Mouse (Mus musculus): Measurements from ENCODE around the gene Tanc2. TPM values are rescaled to one million over a fixed set of nuclear protein-coding genes. Genes with fewer than 3 reads are reported as not detected.

Tanc2 gene
- polyA plus RNA-seq, 1 experiment, result 0.03 TPM

GRCm38 (mm10) chr11:105978232-105978631 is 388.4 kb downstream of the Tanc2 start:
- Histone ChIP-seq H3K36me3 (ENCODE audit: control insufficient read depth) (no peaks in the 10 kb centered on the region), H3K4me1 (ENCODE audit: control insufficient read depth) (no peaks in the 10 kb centered on the region), H3K9me3 (ENCODE audit: control insufficient read depth, low read length) (no peaks in the 10 kb centered on the region), H3K4me3 (replicated peaks) (no peak overlapping the region), H3K27me3 (ENCODE audit: control insufficient read depth) (no peaks in the 10 kb centered on the region; the same call in 1 of the 2 replicates)
- TF ChIP-seq TAL1 (IDR thresholded peaks at IDR 0.05; ENCODE audit: low read length) (no peak), GATA1 (IDR thresholded peaks at IDR 0.05; ENCODE audit: low read length) (no peak)

GRCm38 (mm10) chr11:105978634-105979033 is 388.8 kb downstream of the Tanc2 start:
- Histone ChIP-seq H3K9me3 (ENCODE audit: control insufficient read depth, low read length) (no peaks in the 10 kb centered on the region), H3K4me1 (ENCODE audit: control insufficient read depth) (no peaks in the 10 kb centered on the region), H3K36me3 (ENCODE audit: control insufficient read depth) (no peaks in the 10 kb centered on the region), H3K27me3 (ENCODE audit: control insufficient read depth) (no peaks in the 10 kb centered on the region; the same call in 1 of the 2 replicates), H3K4me3 (replicated peaks) (no peak overlapping the region)
- no peak for TF ChIP-seq GATA1 (IDR thresholded peaks at IDR 0.05; ENCODE audit: low read length)
- no peak for TF ChIP-seq TAL1 (IDR thresholded peaks at IDR 0.05; ENCODE audit: low read length)

Other genes starting within 250 kb of the Tanc2 start
- not detected in 2 replicates for gene March10, start 133.3 kb upstream of the Tanc2 start, polyA plus RNA-seq (2012)

Data from erythroblast, embryonic 14.5 days (primary cell).